Mouse (Mus musculus) cerebellum, adult 2 months (tissue): ENCODE data around the gene Mon2.

Source experiments
- CTCF ChIP-seq: fragments of 200-500 bp; IDR thresholded peaks from 2 replicates; pipeline ENCODE4 v1.5.1; 2011; ENCODE audit warnings: low read depth, mild to moderate bottlenecking, control low read depth, low read length, moderate library complexity, borderline replicate concordance; ENCODE audit not compliant: insufficient read depth
- POLR2A ChIP-seq: fragments of 200-500 bp; IDR thresholded peaks from 2 replicates; pipeline ENCODE4 v1.6.1; 2011; ENCODE audit warnings: low read length, control low read depth, borderline replicate concordance; ENCODE audit not compliant: insufficient read depth

DNA sequence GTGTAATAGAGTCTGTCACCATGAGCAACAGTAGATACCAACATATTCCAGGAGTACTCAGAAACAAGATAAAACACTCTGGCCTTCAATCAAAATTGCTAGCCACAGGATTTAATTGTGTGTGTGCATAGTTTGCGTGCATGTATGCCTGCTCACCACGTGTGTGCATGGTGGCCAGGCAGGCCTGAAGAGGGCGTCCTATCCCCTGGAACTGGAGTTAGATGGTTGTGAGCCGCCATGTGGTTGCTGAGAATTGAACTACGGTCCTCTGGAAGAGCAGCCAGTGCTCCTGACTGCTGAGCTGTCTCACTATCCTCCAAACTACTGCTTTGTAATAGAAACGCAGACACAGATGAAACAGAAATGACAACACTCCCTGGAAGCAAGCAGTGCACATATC, 85.7 kb downstream of the Mon2 start:
- TF ChIP-seq CTCF: 0 out of 2 replicates have a peak, but pooled peaks have one; percentile 8
- no peak for TF ChIP-seq POLR2A
